Mouse (Mus musculus) MEL (cell line): ENCODE measurements around the gene Raph1. TPM values are rescaled to one million over a fixed set of nuclear protein-coding genes. Genes with fewer than 3 reads are reported as not detected.

Source experiments
- DNase-seq: peaks from one replicate; pipeline ENCODE4 v3.0.0; 2011; ENCODE audit warnings: low read depth, low spot score
- H3K27ac ChIP-seq: 2 replicates; pipeline ENCODE4 v1.5.1; 2012; ENCODE audit warnings: low read depth, mild to moderate bottlenecking, control low read depth, low read length, moderate library complexity; ENCODE audit not compliant: control insufficient read depth
- H3K27me3 ChIP-seq, 2 experiments: fragments of 150-350 bp in 1 of 2; sonication (generic) in 1 of 2; 2 replicates each; pipeline ENCODE4 v1.6.1; 2012; ENCODE audit warnings: low read length in 2 of 2, mild to moderate bottlenecking in 2 of 2, improper control_type of control experiment in 1 of 2, moderate library complexity in 1 of 2; ENCODE audit not compliant: insufficient read depth in 2 of 2, control insufficient read depth in 1 of 2
- H3K36me3 ChIP-seq, 2 experiments: 2 replicates each; pipeline ENCODE4 v1.6.1; 2012 to 2014; ENCODE audit warnings: low read length in 2 of 2, improper control_type of control experiment in 1 of 2, inconsistent platforms in 1 of 2, mild to moderate bottlenecking in 1 of 2; ENCODE audit not compliant: insufficient read depth in 2 of 2, control insufficient read depth in 1 of 2
- H3K4me1 ChIP-seq, 2 experiments: fragments of 150-350 bp in 1 of 2; sonication (generic) in 1 of 2; 2 replicates each; pipeline ENCODE4 v1.6.1; 2012; ENCODE audit warnings: low read length in 2 of 2, improper control_type of control experiment in 1 of 2, mild to moderate bottlenecking in 1 of 2; ENCODE audit not compliant: insufficient read depth in 2 of 2, control insufficient read depth in 1 of 2
- H3K4me3 ChIP-seq, 2 experiments: fragments of 150-350 bp in 1 of 2; sonication (generic) in 1 of 2; 2 replicates each; pipeline ENCODE4 v1.5.1; 2012; ENCODE audit warnings: low read depth in 2 of 2, low read length in 2 of 2, mild to moderate bottlenecking in 2 of 2, moderate library complexity in 2 of 2, control low read depth in 1 of 2, improper control_type of control experiment in 1 of 2; ENCODE audit not compliant: control insufficient read depth in 1 of 2, insufficient read depth in 1 of 2
- H3K79me2 ChIP-seq: 2 replicates; pipeline ENCODE4 v1.6.1; 2012; ENCODE audit warnings: mild to moderate bottlenecking, low read length, moderate library complexity; ENCODE audit not compliant: control insufficient read depth, poor library complexity, insufficient read depth
- H3K9ac ChIP-seq: 2 replicates; pipeline ENCODE4 v1.6.1; 2012; ENCODE audit warnings: low read depth, mild to moderate bottlenecking, control low read depth, low read length, moderate library complexity; ENCODE audit not compliant: control insufficient read depth, poor library complexity, severe bottlenecking
- H3K9me3 ChIP-seq: fragments of 150-350 bp; sonication (generic); replicated peaks from 2 replicates; pipeline ENCODE4 v1.6.1; 2012; ENCODE audit warnings: mild to moderate bottlenecking, low read length, improper control_type of control experiment, moderate library complexity; ENCODE audit not compliant: insufficient read depth
- BHLHE40 ChIP-seq: IDR thresholded peaks from 2 replicates; pipeline ENCODE4 v1.6.1; 2012; ENCODE audit warnings: low read depth, mild to moderate bottlenecking, inconsistent platforms, low read length, improper control_type of control experiment, borderline replicate concordance
- CHD1 ChIP-seq: IDR thresholded peaks from 2 replicates; pipeline ENCODE4 v1.6.1; 2012; ENCODE audit warnings: low read depth, mild to moderate bottlenecking, inconsistent platforms, low read length, improper control_type of control experiment
- CTCF ChIP-seq, 3 experiments: IDR thresholded peaks in 2 of 3; conservative IDR thresholded peaks in 1 of 3; 2 replicates each; pipeline ENCODE4 v1.5.1; 2011 to 2012; ENCODE audit warnings: low read length in 3 of 3, low read depth in 2 of 3, mild to moderate bottlenecking in 2 of 3, improper control_type of control experiment in 1 of 3, inconsistent platforms in 1 of 3, mixed read lengths in 1 of 3, moderate library complexity in 1 of 3; ENCODE audit not compliant: control insufficient read depth in 1 of 3, insufficient read depth in 1 of 3, poor library complexity in 1 of 3, severe bottlenecking in 1 of 3
- E2F4 ChIP-seq: IDR thresholded peaks from 2 replicates; pipeline ENCODE4 v1.6.1; 2011; ENCODE audit warnings: low read depth, low read length, improper control_type of control experiment, borderline replicate concordance
- EP300 ChIP-seq, 2 experiments: IDR thresholded peaks; 2 replicates each; pipeline ENCODE4 v1.6.1; 2011; ENCODE audit warnings: improper control_type of control experiment in 2 of 2, low read length in 2 of 2, low read depth in 1 of 2, mild to moderate bottlenecking in 1 of 2
- GABPA ChIP-seq: IDR thresholded peaks from 2 replicates; pipeline ENCODE4 v1.6.1; 2012; ENCODE audit warnings: low read depth, mild to moderate bottlenecking, inconsistent platforms, low read length, improper control_type of control experiment, moderate library complexity
- JUND ChIP-seq: IDR thresholded peaks from 2 replicates; pipeline ENCODE4 v1.6.1; 2011; ENCODE audit warnings: low read depth, mild to moderate bottlenecking, improper control_type of control experiment, low read length
- KAT2A ChIP-seq: conservative IDR thresholded peaks from 2 replicates; pipeline ENCODE4 v1.6.1; 2012; ENCODE audit warnings: low read depth, low read length, improper control_type of control experiment, inconsistent platforms
- MAZ ChIP-seq: IDR thresholded peaks from 2 replicates; pipeline ENCODE4 v1.6.1; 2012; ENCODE audit warnings: low read depth, mild to moderate bottlenecking, inconsistent platforms, low read length, improper control_type of control experiment
- MEF2A ChIP-seq: IDR thresholded peaks from 2 replicates; pipeline ENCODE4 v1.6.1; 2014; ENCODE audit warnings: low read depth, mild to moderate bottlenecking, inconsistent platforms, low read length, improper control_type of control experiment; ENCODE audit not compliant: poor library complexity, insufficient replicate concordance, severe bottlenecking; ENCODE audit errors: extremely low read depth
- NRF1 ChIP-seq: IDR thresholded peaks from 2 replicates; pipeline ENCODE4 v1.6.1; 2014; ENCODE audit warnings: low read depth, mild to moderate bottlenecking, inconsistent platforms, low read length, improper control_type of control experiment, moderate library complexity; ENCODE audit not compliant: poor library complexity, insufficient read depth, severe bottlenecking
- POLR2A ChIP-seq, 2 experiments: IDR thresholded peaks; 2 replicates each; pipeline ENCODE4 v1.6.1; 2011 to 2012; ENCODE audit warnings: low read length in 2 of 2, mild to moderate bottlenecking in 2 of 2, control low read depth in 1 of 2, improper control_type of control experiment in 1 of 2, low read depth in 1 of 2, moderate library complexity in 1 of 2; ENCODE audit not compliant: control insufficient read depth in 1 of 2, insufficient read depth in 1 of 2, poor library complexity in 1 of 2
- POLR2AphosphoS2 ChIP-seq: IDR thresholded peaks from 2 replicates; pipeline ENCODE4 v1.6.1; 2011; ENCODE audit warnings: low read length, improper control_type of control experiment
- RAD21 ChIP-seq: IDR thresholded peaks from 2 replicates; pipeline ENCODE4 v1.6.1; 2011; ENCODE audit warnings: mild to moderate bottlenecking, low read depth, low read length, improper control_type of control experiment
- SIN3A ChIP-seq: IDR thresholded peaks from 2 replicates; pipeline ENCODE4 v1.6.1; 2012; ENCODE audit warnings: low read length, improper control_type of control experiment, inconsistent platforms
- TBP ChIP-seq: IDR thresholded peaks from 2 replicates; pipeline ENCODE4 v1.8.0; 2011; ENCODE audit warnings: low read depth, low read length, improper control_type of control experiment
- TCF12 ChIP-seq: IDR thresholded peaks from 2 replicates; pipeline ENCODE4 v1.6.1; 2014; ENCODE audit warnings: low read depth, mild to moderate bottlenecking, inconsistent platforms, low read length, improper control_type of control experiment, moderate library complexity
- UBTF ChIP-seq: IDR thresholded peaks from 2 replicates; pipeline ENCODE4 v1.6.1; 2012; ENCODE audit warnings: low read depth, mild to moderate bottlenecking, inconsistent platforms, low read length, improper control_type of control experiment, moderate library complexity, borderline replicate concordance; ENCODE audit not compliant: insufficient read depth
- USF1 ChIP-seq: IDR thresholded peaks from 2 replicates; pipeline ENCODE4 v1.6.1; 2014; ENCODE audit warnings: low read depth, mild to moderate bottlenecking, inconsistent platforms, low read length, improper control_type of control experiment, moderate library complexity
- USF2 ChIP-seq, 2 experiments: IDR thresholded peaks; 2 replicates each; pipeline ENCODE4 v1.6.1; 2011 to 2012; ENCODE audit warnings: improper control_type of control experiment in 2 of 2, low read length in 2 of 2, borderline replicate concordance in 1 of 2, inconsistent platforms in 1 of 2, low read depth in 1 of 2, mild to moderate bottlenecking in 1 of 2; ENCODE audit not compliant: insufficient read depth in 1 of 2
- ZC3H11A ChIP-seq: IDR thresholded peaks from 2 replicates; pipeline ENCODE4 v1.6.1; 2012; ENCODE audit warnings: low read depth, mild to moderate bottlenecking, inconsistent platforms, low read length, improper control_type of control experiment
- ZKSCAN1 ChIP-seq: IDR thresholded peaks from 2 replicates; pipeline ENCODE4 v1.6.1; 2012; ENCODE audit warnings: low read depth, mild to moderate bottlenecking, inconsistent platforms, low read length, improper control_type of control experiment, moderate library complexity
- ZMIZ1 ChIP-seq: IDR thresholded peaks from 2 replicates; pipeline ENCODE4 v1.6.1; 2012; ENCODE audit warnings: low read depth, mild to moderate bottlenecking, inconsistent platforms, low read length, improper control_type of control experiment, moderate library complexity
- ZNF384 ChIP-seq: IDR thresholded peaks from 2 replicates; pipeline ENCODE4 v1.6.1; 2012; ENCODE audit warnings: low read depth, mild to moderate bottlenecking, inconsistent platforms, low read length, improper control_type of control experiment
- polyA plus RNA-seq, 2 experiments: library from polyadenylated mRNA; stranded (reverse) in 1 of 2; unstranded in 1 of 2; fragments of >175 nt in 1 of 2; fragments of >200 nt in 1 of 2; gene quantifications; 2 replicates each; pipeline versions ENCODE4 v1.2.1 to v1.2.4; 2012; ENCODE audit warnings: low replicate concordance in 2 of 2, low read depth in 1 of 2; ENCODE audit not compliant: insufficient read length in 2 of 2, insufficient read depth in 1 of 2, missing spikeins in 1 of 2
- total RNA-seq: library from RNA; depleted of rRNA; stranded (reverse); fragments of 300-350 nt; gene quantifications from 2 replicates; pipeline ENCODE4 v1.2.3, GENCODE M21; 2012

Raph1 gene
- total and polyA plus RNA-seq, 3 experiments, result 0.42 to 0.67 TPM; not detected in 1

DNA sequence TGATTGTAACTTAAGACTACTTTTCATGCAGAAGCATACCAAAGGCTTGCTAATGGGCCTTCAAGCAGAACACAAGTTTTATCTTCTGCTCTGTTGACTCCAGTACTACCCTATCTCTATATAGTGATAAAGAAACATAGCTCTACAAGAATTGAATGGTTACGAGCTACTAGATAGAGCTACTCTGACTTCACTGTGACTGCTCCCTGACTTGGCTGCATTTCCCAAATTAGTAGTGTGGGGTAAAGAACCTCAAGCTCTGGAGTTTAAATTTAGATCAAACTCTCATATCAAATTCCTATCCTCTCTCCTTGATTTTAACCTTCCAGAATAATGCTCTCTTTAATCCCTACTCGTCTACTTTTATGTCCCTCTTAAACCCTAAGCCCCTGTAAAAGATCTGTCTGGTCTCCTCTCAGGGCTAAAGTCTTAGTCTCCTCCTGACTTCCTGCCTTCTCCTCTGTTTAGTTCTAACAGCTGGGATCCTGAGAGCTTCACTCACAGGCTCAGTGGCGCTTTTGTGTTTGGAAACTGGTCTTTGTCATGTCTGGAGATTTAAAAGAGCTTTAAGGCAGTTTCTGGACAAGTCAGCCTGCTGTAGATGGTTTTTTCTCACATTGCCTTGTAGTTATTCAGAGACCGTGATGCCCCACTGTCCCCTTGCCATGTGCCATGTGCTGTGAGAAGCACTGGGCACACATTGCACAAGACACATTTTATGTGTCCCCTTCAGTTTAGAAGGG is 22.2 kb upstream of the Raph1 start:
- no peaks in the 10 kb centered on the region; a peak in 1 of 4 replicates for H3K27me3 ChIP-seq
- H3K9me3 ChIP-seq, result no peaks in the 10 kb centered on the region
- no peaks in the 10 kb centered on the region for H3K4me1 ChIP-seq
- H3K79me2 ChIP-seq, result no peaks in the 10 kb centered on the region
- no peaks in the 10 kb centered on the region for H3K36me3 ChIP-seq
- H3K4me3 ChIP-seq, result no peak overlapping the region
- H3K27ac ChIP-seq, result no peak overlapping the region
- H3K9ac ChIP-seq, result no peak overlapping the region
- DNase-seq, result no peak
- no peak for TF ChIP-seq MEF2A
- no peak for TF ChIP-seq USF1
- no peak for TF ChIP-seq E2F4
- no peak for TF ChIP-seq USF2 (IDR thresholded peaks at IDR 0.05; ENCODE audit: borderline replicate concordance in 1 of 2, insufficient read depth in 1 of 2, low read depth in 1 of 2, low read length in 2 of 2)
- no peak for TF ChIP-seq NRF1
- TF ChIP-seq EP300 (IDR thresholded peaks at IDR 0.05; ENCODE audit: low read depth in 1 of 2, low read length in 2 of 2), result no peak
- TF ChIP-seq KAT2A, result no peak
- TF ChIP-seq UBTF, result no peak
- TF ChIP-seq RAD21, result no peak
- no peak for TF ChIP-seq MAZ
- no peak for TF ChIP-seq CTCF (IDR thresholded peaks at IDR 0.05 in 2 of 3, conservative IDR thresholded peaks at IDR 0.05 in 1 of 3; ENCODE audit: control insufficient read depth in 1 of 3, insufficient read depth in 1 of 3, low read depth in 2 of 3, low read length in 3 of 3, poor library complexity in 1 of 3, severe bottlenecking in 1 of 3)
- TF ChIP-seq ZC3H11A, result no peak
- TF ChIP-seq SIN3A, result no peak
- TF ChIP-seq POLR2A (IDR thresholded peaks at IDR 0.05; ENCODE audit: control insufficient read depth in 1 of 2, insufficient read depth in 1 of 2, low read depth in 1 of 2, low read length in 2 of 2, poor library complexity in 1 of 2), result no peak
- TF ChIP-seq JUND, result no peak
- TF ChIP-seq TBP, result no peak
- TF ChIP-seq POLR2AphosphoS2, result no peak
- TF ChIP-seq TCF12, result no peak
- no peak for TF ChIP-seq ZNF384
- TF ChIP-seq ZKSCAN1, result no peak

DNA sequence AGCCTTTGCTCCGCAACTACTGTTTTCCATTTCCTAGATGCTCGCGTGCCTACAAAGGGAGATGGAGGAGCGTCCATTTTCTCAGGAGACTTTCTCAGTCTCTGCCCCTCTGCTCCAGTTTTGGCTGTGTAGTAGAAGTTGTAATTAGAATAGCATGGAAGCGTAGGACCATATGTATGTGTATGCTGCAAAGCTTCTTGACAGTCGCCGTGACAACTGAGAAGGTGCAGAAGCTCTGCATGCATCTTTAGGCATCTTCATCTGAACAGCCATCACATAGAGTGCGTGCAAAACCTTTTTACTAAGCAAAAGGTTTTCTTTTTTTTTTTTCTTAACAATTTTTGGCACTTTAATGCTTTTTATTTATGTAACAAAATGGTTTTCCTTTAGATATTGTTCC is 14.1 kb upstream of the Raph1 start:
- H3K27ac ChIP-seq, result no peak overlapping the region
- H3K36me3 ChIP-seq, result no peaks in the 10 kb centered on the region
- no peak for DNase-seq
- no peak overlapping the region for H3K4me3 ChIP-seq
- no peaks in the 10 kb centered on the region for H3K79me2 ChIP-seq
- no peaks in the 10 kb centered on the region for H3K4me1 ChIP-seq
- H3K9me3 ChIP-seq, result no peaks in the 10 kb centered on the region
- no peaks in the 10 kb centered on the region for H3K27me3 ChIP-seq
- TF ChIP-seq ZMIZ1 (no peak), ZKSCAN1 (no peak), CHD1 (no peak), SIN3A (no peak), GABPA (no peak), TBP (no peak), BHLHE40 (no peak), EP300 (IDR thresholded peaks at IDR 0.05; ENCODE audit: low read depth in 1 of 2, low read length in 2 of 2) (no peak), RAD21 (no peak)
- no peak overlapping the region for H3K9ac ChIP-seq
